Mouse (Mus musculus): ENCODE measurements around the gene Lrrc32. TPM values are rescaled to one million over a fixed set of nuclear protein-coding genes. Genes with fewer than 3 reads are reported as not detected.

Gene Lrrc32
- total and polyA plus RNA-seq, 2 experiments: 1.5 to 5.2 TPM

- H3K79me2 ChIP-seq (ENCODE audit: control insufficient read depth, insufficient read depth, low read length): no peaks in the 10 kb centered on the region
- H3K27ac ChIP-seq (replicated peaks; ENCODE audit: insufficient read depth, low read depth, low read length): no peak overlapping the region
- 86% methylated on average over 10 of the region's 10 CpGs for WGBS
- no peaks in the 10 kb centered on the region for H3K27me3 ChIP-seq (ENCODE audit: control insufficient read depth, insufficient read depth, low read length)
- no peaks in the 10 kb centered on the region for H3K36me3 ChIP-seq (ENCODE audit: control insufficient read depth, insufficient read depth, low read length)
- H3K4me3 ChIP-seq (ENCODE audit: insufficient read depth, low read depth, low read length): no peak overlapping the region
- DNase-seq (ENCODE audit: extremely low read depth, low read depth, low spot score): no peak
- H3K9ac ChIP-seq (ENCODE audit: low read depth, low read length): no peak overlapping the region
- TF ChIP-seq POLR2A (IDR thresholded peaks at IDR 0.05; ENCODE audit: extremely low read depth, insufficient read depth, low read length) (no peak), CTCF (IDR thresholded peaks at IDR 0.05; ENCODE audit: low read depth, low read length) (no peak)
- H3K4me1 ChIP-seq (ENCODE audit: control insufficient read depth, insufficient read depth, low read length): no peaks in the 10 kb centered on the region
These were observed 34.5 kb upstream of the Lrrc32 start for GRCm38 (mm10) chr7:98454397-98455120.

GRCm38 (mm10) chr7:98460319-98460718 is 28.8 kb upstream of the Lrrc32 start:
- no peak overlapping the region for H3K4me3 ChIP-seq (ENCODE audit: insufficient read depth, low read depth, low read length)
- no peaks in the 10 kb centered on the region for H3K36me3 ChIP-seq (ENCODE audit: control insufficient read depth, insufficient read depth, low read length)
- H3K27ac ChIP-seq (replicated peaks; ENCODE audit: insufficient read depth, low read depth, low read length): no peak overlapping the region
- no peaks in the 10 kb centered on the region for H3K4me1 ChIP-seq (ENCODE audit: control insufficient read depth, insufficient read depth, low read length)
- H3K27me3 ChIP-seq (ENCODE audit: control insufficient read depth, insufficient read depth, low read length): no peaks in the 10 kb centered on the region
- no peak for TF ChIP-seq CTCF (IDR thresholded peaks at IDR 0.05; ENCODE audit: low read depth, low read length)
- no peak for TF ChIP-seq POLR2A (IDR thresholded peaks at IDR 0.05; ENCODE audit: extremely low read depth, insufficient read depth, low read length)
- no peaks in the 10 kb centered on the region for H3K79me2 ChIP-seq (ENCODE audit: control insufficient read depth, insufficient read depth, low read length)
- no peak for DNase-seq (ENCODE audit: extremely low read depth, low read depth, low spot score)
- WGBS: 72% methylated on average over 7 of the region's 7 CpGs
- H3K9ac ChIP-seq (ENCODE audit: low read depth, low read length): no peak overlapping the region

DNA sequence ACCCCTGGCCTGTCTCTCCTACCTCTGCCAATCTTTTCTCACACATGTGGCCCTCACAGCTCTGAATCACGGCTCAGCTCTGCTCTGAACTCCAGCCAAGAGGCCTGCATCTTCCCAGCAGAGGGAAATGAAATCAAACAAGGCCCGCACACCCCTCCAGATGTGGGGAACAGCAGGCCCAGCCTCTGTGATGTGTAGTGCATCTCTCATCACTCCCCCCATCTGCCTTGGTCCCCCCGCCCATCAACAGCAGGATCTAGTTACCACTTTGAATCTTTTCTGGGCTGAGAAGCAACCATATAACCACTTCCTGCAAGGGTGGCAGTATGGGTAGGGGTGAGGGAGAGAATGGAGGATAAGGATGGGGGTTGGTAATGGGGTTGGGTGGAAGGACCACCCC is 20.0 kb upstream of the Lrrc32 start:
- Histone ChIP-seq H3K9ac (ENCODE audit: low read depth, low read length) (no peak overlapping the region), H3K4me1 (ENCODE audit: control insufficient read depth, insufficient read depth, low read length) (no peaks in the 10 kb centered on the region), H3K79me2 (ENCODE audit: control insufficient read depth, insufficient read depth, low read length) (no peaks in the 10 kb centered on the region), H3K36me3 (ENCODE audit: control insufficient read depth, insufficient read depth, low read length) (no peaks in the 10 kb centered on the region), H3K27ac (replicated peaks; ENCODE audit: insufficient read depth, low read depth, low read length) (no peak overlapping the region), H3K4me3 (ENCODE audit: insufficient read depth, low read depth, low read length) (no peak overlapping the region), H3K27me3 (ENCODE audit: control insufficient read depth, insufficient read depth, low read length) (no peaks in the 10 kb centered on the region)
- DNase-seq (ENCODE audit: extremely low read depth, low read depth, low spot score): no peak
- 83% methylated on average over 3 of the region's 3 CpGs for WGBS
- TF ChIP-seq POLR2A (IDR thresholded peaks at IDR 0.05; ENCODE audit: extremely low read depth, insufficient read depth, low read length) (no peak), CTCF (IDR thresholded peaks at IDR 0.05; ENCODE audit: low read depth, low read length) (no peak)

- Histone ChIP-seq H3K27ac (replicated peaks; ENCODE audit: insufficient read depth, low read depth, low read length) (no peak overlapping the region), H3K9ac (ENCODE audit: low read depth, low read length) (no peak overlapping the region), H3K27me3 (ENCODE audit: control insufficient read depth, insufficient read depth, low read length) (no peaks in the 10 kb centered on the region), H3K79me2 (ENCODE audit: control insufficient read depth, insufficient read depth, low read length) (no peaks in the 10 kb centered on the region), H3K36me3 (ENCODE audit: control insufficient read depth, insufficient read depth, low read length) (no peaks in the 10 kb centered on the region), H3K4me3 (ENCODE audit: insufficient read depth, low read depth, low read length) (no peak overlapping the region), H3K4me1 (ENCODE audit: control insufficient read depth, insufficient read depth, low read length) (no peaks in the 10 kb centered on the region)
- TF ChIP-seq POLR2A (IDR thresholded peaks at IDR 0.05; ENCODE audit: extremely low read depth, insufficient read depth, low read length): no peak
- no peak for TF ChIP-seq CTCF (IDR thresholded peaks at IDR 0.05; ENCODE audit: low read depth, low read length)
- WGBS: 88% methylated on average over 2 of the region's 2 CpGs
- DNase-seq (ENCODE audit: extremely low read depth, low read depth, low spot score): no peak
These were observed 16.6 kb upstream of the Lrrc32 start for GRCm38 (mm10) chr7:98472529-98472928.

DNA sequence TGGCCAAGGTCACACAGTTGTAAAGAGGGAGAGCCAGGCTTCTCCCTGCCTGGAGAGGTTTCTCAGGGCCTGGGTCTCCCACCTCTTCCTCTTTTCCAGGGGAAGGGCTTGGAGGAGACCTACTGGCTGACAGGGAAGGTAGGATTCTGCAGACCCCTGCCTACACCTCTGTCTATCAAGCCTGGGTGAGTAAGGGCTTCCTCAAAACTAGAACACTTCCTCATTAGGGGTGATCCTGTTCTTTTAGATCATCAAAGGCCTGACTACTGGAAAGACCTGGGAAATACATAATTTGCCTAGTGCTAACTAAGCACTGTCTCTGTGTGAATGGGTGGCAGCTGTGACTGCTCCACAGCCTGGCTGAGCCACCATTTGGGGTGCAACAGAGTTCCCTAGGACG is 14.5 kb upstream of the Lrrc32 start:
- Histone ChIP-seq H3K4me3 (ENCODE audit: insufficient read depth, low read depth, low read length) (no peak overlapping the region), H3K27ac (replicated peaks; ENCODE audit: insufficient read depth, low read depth, low read length) (no peak overlapping the region), H3K79me2 (ENCODE audit: control insufficient read depth, insufficient read depth, low read length) (no peaks in the 10 kb centered on the region), H3K27me3 (ENCODE audit: control insufficient read depth, insufficient read depth, low read length) (no peaks in the 10 kb centered on the region), H3K9ac (ENCODE audit: low read depth, low read length) (no peak overlapping the region), H3K4me1 (ENCODE audit: control insufficient read depth, insufficient read depth, low read length) (no peaks in the 10 kb centered on the region), H3K36me3 (ENCODE audit: control insufficient read depth, insufficient read depth, low read length) (no peaks in the 10 kb centered on the region)
- no peak for TF ChIP-seq CTCF (IDR thresholded peaks at IDR 0.05; ENCODE audit: low read depth, low read length)
- no peak for TF ChIP-seq POLR2A (IDR thresholded peaks at IDR 0.05; ENCODE audit: extremely low read depth, insufficient read depth, low read length)
- DNase-seq (ENCODE audit: extremely low read depth, low read depth, low spot score): no peak
- WGBS: 86% methylated on average over 1 of the region's 1 CpGs

DNA sequence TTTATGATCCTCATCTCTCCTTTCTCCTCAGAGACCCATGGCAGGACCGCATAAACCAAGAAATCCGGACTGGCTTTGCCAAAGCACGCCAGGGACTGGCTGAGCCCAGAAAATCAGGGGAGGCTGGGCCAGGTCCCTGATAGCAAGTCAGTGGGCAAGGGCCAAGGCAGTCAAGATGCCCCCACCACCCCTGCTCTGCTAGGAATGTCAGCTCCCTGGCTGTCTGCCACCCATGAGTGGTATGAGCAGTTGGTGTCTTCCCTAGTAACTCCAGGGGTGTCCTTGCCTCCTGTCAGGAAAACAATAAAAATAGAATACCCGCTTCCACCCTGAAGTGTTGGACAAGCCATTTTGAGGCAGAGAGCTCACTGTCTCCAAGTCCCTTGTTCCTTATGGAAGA is 11.9 kb upstream of the Lrrc32 start:
- H3K9ac ChIP-seq (ENCODE audit: low read depth, low read length): no peak overlapping the region
- no peaks in the 10 kb centered on the region for H3K36me3 ChIP-seq (ENCODE audit: control insufficient read depth, insufficient read depth, low read length)
- H3K27me3 ChIP-seq (ENCODE audit: control insufficient read depth, insufficient read depth, low read length): no peaks in the 10 kb centered on the region
- 96% methylated on average over 4 of the region's 4 CpGs for WGBS
- no peaks in the 10 kb centered on the region for H3K79me2 ChIP-seq (ENCODE audit: control insufficient read depth, insufficient read depth, low read length)
- no peak for TF ChIP-seq CTCF (IDR thresholded peaks at IDR 0.05; ENCODE audit: low read depth, low read length)
- TF ChIP-seq POLR2A (IDR thresholded peaks at IDR 0.05; ENCODE audit: extremely low read depth, insufficient read depth, low read length): no peak
- no peak overlapping the region for H3K4me3 ChIP-seq (ENCODE audit: insufficient read depth, low read depth, low read length)
- H3K27ac ChIP-seq (replicated peaks; ENCODE audit: insufficient read depth, low read depth, low read length): no peak overlapping the region
- DNase-seq (ENCODE audit: extremely low read depth, low read depth, low spot score): no peak
- H3K4me1 ChIP-seq (ENCODE audit: control insufficient read depth, insufficient read depth, low read length): no peaks in the 10 kb centered on the region

Data from liver, adult 2 months (tissue).